ENCODE assay signal across 24 mouse cellular contexts in genomic region chr1:106882723-106883122, GRCm38 (mm10). TPM values are rescaled to one million over a fixed set of nuclear protein-coding genes. Genes with fewer than 3 reads are reported as not detected.
DNase-seq lines count a peak whose midpoint lies in the region.
"Had no signal": no experiment of that assay in that cellular context is flagged by ENCODE, and none has a peak within 500 bp of the region (broad histone marks: within the 10 kb centered on the region; RNA-seq: fewer than 3 reads in every experiment).

No protein-coding gene starts in this region.

- no peak overlapping the region for H3K4me3 ChIP-seq in macrophage (ENCODE audit: inconsistent target)
- H3K4me3 ChIP-seq: embryonic facial prominence, embryonic 10.5 days; forebrain, embryonic 13.5 days; heart, adult 2 months; heart, embryonic 12.5 days; hindbrain, embryonic 10.5 days; hindbrain, embryonic 15.5 days had no signal

- WGBS in macrophage (ENCODE audit: missing documents), result 17% methylated on average over 4 of the region's 4 CpGs

- H3K79me2 ChIP-seq in macrophage (ENCODE audit: inconsistent target), result no peaks in the 10 kb centered on the region

- no peaks in the 10 kb centered on the region for H3K36me3 ChIP-seq in macrophage (ENCODE audit: inconsistent target)
- H3K36me3 ChIP-seq: embryonic facial prominence, embryonic 10.5 days; G1E; heart, embryonic 12.5 days; hindbrain, embryonic 10.5 days; hindbrain, embryonic 15.5 days had no signal

- peak overlapping the region; percentile 81 for H3K27ac ChIP-seq in macrophage
- H3K27ac ChIP-seq: embryonic facial prominence, embryonic 10.5 days; forebrain, embryonic 13.5 days; heart, adult 2 months; hindbrain, embryonic 10.5 days; hindbrain, embryonic 15.5 days had no signal

- DNase-seq in adrenal gland, postnatal 10 days, result peak; percentile 14
- no peak for DNase-seq in adrenal gland, postnatal 4 days (ENCODE audit: low spot score in 2 of 2)
- DNase-seq in 3T3-L1 (ENCODE audit: low read depth, low spot score), result peak; percentile 16
- DNase-seq in adipocyte (ENCODE audit: low spot score), result peak; percentile 20
- DNase-seq in layer of hippocampus, adult 18-20 months (ENCODE audit: low spot score in 2 of 2), result no peak
- no peak for DNase-seq in cerebellum, postnatal 4 days (ENCODE audit: low spot score in 2 of 2)
- DNase-seq: adrenal gland, adult 2 months; adrenal gland, postnatal 36 days; cerebellum, adult 11-12 months; cerebellum, adult 9-10 months; cerebellum, postnatal 25 days; forebrain, postnatal 0 days; gastrocnemius, postnatal 36 days; heart, adult 2 months had no signal

RNA-seq across cellular contexts. Expression of gene Serpinb5, which starts 21.8 kb away (rescaled TPM):
- total RNA-seq in adrenal gland, postnatal 10 days (2021), result not detected
- total RNA-seq in adrenal gland, postnatal 4 days (2021), result not detected
- total RNA-seq in macrophage (2018; cell fraction: chromatin; rRNA removed), result not detected
- not detected for total RNA-seq in macrophage (2018; cell fraction: cytosol; rRNA removed)
- not detected for total RNA-seq in macrophage (2018; cell fraction: nucleus; rRNA removed)
- not detected in 3 replicates for polyA plus RNA-seq in macrophage (2018)
- total RNA-seq in layer of hippocampus, adult 18-20 months (2021), result not detected
- total RNA-seq: adrenal gland, adult 2 months; adrenal gland, postnatal 36 days; forebrain, postnatal 0 days; gastrocnemius, adult 8-10 months; gastrocnemius, postnatal 36 days; heart, adult 2 months; heart, postnatal 25 days had no signal
- polyA plus RNA-seq: activated CD4-positive, CD25-positive, alpha-beta regulatory T cell, adult 4 months; adrenal gland, adult 2 months; embryonic facial prominence, embryonic 10.5 days; forebrain, embryonic 13.5 days; G1E; heart, embryonic 12.5 days; hindbrain, embryonic 10.5 days had no signal

RNA-seq across cellular contexts. Expression of gene Serpinb12, which starts 51.5 kb away (rescaled TPM):
- total RNA-seq in adrenal gland, postnatal 10 days (2021), result not detected
- not detected for total RNA-seq in adrenal gland, postnatal 4 days (2021)
- not detected for total RNA-seq in macrophage (2018; cell fraction: chromatin; rRNA removed)
- total RNA-seq in macrophage (2018; cell fraction: cytosol; rRNA removed), result under 1 TPM in 9 of 26 experiments, not detected in 17; 0.09 to 0.29 (median 0.10) TPM
- total RNA-seq in macrophage (2018; cell fraction: nucleus; rRNA removed), result under 1 TPM in 1 of 26 experiments, not detected in 25; 0.49 TPM
- polyA plus RNA-seq in macrophage (2018), result 0.10 to 0.56 TPM in 2 of 3 replicates, not detected in the other
- not detected for total RNA-seq in layer of hippocampus, adult 18-20 months (2021)
- total RNA-seq: adrenal gland, adult 2 months; adrenal gland, postnatal 36 days; forebrain, postnatal 0 days; gastrocnemius, adult 8-10 months; gastrocnemius, postnatal 36 days; heart, adult 2 months; heart, postnatal 25 days had no signal
- polyA plus RNA-seq: activated CD4-positive, CD25-positive, alpha-beta regulatory T cell, adult 4 months; adrenal gland, adult 2 months; embryonic facial prominence, embryonic 10.5 days; forebrain, embryonic 13.5 days; forebrain, postnatal 0 days; G1E; heart, adult 2 months; hindbrain, embryonic 10.5 days had no signal

Comparison
In these comparisons a context has a peak if more than half of its experiments do, and no peak if none do; other contexts are left out.
1. DNase-seq: peak in adrenal gland, postnatal 10 days (single experiment), 3T3-L1 (single experiment) and adipocyte (single experiment); none in adrenal gland, postnatal 4 days (0 of 2), layer of hippocampus, adult 18-20 months (0 of 2) and cerebellum, postnatal 4 days (0 of 2).